Mouse (Mus musculus) urinary bladder, postnatal 14 days (tissue): ENCODE measurements at regions not wholly inside any gene's neighbourhood (a gene's known extent, or its start where the extent isn't known, plus 50 kb on each side); places are given as distances from the start of the nearest gene placed in this dataset.

Source experiments
- DNase-seq: peaks from one replicate; pipeline ENCODE4 v3.0.0; 2021; ENCODE audit warnings: low spot score

DNA sequence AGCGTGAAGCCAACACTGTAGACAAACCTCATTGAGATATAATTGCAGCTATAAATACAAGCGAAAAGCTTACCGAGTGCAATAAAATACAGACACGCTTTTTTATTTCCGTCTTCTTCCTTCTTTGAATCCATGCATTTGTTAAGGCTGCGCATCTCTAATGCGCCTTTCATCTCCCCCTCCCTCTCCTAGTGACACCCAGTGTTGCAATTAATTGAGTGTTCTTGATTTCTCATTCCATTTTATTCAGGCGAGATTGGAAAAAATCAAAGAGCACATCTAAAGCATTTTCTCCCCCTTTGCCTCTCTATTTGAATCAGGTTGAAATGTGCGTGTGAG lies 293.2 kb upstream of the Tle4 start:
- DNase-seq, result no peak

DNA sequence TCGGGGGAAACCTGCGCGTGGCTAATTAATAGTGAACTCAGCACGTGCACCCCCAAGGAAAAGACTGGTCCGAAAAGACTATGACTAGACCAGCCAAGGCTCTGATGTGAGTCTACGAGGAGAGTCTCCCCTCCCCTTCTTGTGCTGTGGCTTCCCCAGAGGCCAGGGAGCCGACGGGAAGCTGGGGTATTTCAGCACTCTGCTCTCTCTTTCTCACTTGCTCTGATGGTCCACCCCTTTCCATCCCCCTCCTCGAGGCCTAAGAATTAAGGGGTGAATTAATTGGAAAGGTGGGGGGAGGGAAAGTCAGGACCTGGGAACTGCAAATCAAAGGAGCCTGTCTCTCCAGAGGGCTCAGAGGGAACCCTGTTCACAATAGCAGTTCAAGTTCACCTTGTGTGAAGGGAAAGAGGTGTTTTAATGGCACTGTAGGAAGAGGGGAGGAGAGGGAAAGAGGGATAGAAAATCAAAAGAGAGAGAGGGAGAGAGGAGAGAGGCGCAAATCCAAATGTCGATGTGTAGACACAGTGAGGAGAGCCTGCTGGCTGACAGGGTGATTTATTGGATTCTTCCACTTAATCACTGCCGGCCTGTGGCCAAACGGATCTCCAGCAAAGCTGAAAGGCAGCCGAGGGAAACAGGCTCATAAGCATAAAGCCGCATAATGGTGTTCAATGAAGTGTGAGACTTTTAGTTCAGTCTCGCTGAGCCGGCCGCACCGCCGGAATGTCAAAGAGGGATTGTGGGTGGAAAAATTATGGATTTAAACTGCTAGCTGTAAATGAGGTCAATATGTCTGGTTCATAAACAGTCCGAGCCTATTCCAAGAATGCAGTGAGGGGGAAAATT lies 292.6 kb upstream of the Tle4 start:
- peak; percentile 43 for DNase-seq

- no peak for DNase-seq
Measured at GRCm38 (mm10) chr19:14889794-14890193, 291.9 kb upstream of the Tle4 start.

DNA sequence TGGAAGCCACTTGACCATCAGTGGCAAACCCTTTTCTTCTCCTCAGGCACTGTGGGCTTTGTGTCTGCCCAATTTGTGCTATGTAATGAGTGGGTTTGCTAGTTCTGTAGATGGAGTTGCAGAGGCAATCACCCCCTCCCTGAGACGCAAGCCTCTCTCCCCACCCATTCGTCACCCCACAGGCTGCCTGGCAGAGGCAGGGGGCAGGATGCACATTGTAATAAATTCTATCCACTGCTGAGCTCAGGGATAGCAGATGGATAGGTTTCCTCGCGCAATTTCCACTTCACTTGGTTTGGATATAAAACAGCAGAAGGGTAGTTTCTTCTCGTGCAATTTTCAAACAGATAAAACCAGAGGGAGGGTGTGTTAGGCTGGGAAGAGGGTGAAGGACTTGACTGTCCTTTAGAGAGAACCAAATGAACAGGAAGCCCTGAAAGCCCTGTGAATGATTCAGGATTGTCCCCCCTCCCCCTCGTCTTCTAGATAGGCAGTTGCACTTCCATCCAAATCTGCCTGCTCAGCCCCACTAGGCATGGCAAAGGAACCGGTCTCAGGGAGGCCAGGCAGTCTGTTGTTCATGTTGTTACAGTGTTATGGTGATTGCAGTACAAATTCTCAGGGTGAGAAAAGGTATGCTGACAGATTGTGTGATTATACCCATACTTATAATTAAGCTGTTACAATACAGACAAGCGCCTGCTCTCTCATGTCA lies 286.0 kb upstream of the Tle4 start:
- DNase-seq, result no peak

GRCm38 (mm10) chr19:14880818-14881217 lies 283.0 kb upstream of the Tle4 start:
- DNase-seq, result no peak

GRCm38 (mm10) chr19:14873986-14874385 lies 276.1 kb upstream of the Tle4 start:
- DNase-seq, result no peak

DNA sequence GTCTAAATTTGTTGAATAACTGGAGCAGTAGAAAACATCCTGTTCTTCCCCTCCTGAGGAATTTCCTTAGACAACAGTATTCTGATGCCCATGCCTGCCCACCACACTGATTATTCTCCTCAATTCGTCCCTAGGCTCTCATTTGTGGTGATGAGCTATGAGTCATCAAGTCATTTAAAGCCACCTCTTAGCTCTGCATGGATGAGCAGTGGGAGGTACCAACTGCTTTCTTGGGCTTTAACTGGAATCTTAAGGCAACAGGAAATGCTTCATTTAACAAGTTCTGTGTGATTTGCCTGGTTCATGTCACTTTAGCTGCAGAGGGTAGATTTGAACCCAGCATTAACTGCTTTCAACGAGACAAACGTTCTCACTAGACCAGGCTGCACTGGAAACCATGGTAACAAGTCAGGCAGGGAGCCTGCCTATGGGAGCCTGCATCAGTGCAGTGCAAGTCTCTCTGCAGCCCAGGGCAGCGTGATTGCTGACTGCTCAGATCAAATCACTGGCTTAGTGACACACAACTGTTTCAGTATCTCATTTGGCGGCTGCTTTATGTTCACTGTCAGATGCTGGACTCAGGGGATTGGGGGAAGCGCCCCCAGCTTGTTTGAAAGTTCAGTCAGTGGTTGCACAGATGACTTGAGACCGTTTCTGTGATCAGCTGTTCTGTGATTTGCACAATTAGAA lies 273.5 kb upstream of the Tle4 start:
- DNase-seq, result no peak

DNA sequence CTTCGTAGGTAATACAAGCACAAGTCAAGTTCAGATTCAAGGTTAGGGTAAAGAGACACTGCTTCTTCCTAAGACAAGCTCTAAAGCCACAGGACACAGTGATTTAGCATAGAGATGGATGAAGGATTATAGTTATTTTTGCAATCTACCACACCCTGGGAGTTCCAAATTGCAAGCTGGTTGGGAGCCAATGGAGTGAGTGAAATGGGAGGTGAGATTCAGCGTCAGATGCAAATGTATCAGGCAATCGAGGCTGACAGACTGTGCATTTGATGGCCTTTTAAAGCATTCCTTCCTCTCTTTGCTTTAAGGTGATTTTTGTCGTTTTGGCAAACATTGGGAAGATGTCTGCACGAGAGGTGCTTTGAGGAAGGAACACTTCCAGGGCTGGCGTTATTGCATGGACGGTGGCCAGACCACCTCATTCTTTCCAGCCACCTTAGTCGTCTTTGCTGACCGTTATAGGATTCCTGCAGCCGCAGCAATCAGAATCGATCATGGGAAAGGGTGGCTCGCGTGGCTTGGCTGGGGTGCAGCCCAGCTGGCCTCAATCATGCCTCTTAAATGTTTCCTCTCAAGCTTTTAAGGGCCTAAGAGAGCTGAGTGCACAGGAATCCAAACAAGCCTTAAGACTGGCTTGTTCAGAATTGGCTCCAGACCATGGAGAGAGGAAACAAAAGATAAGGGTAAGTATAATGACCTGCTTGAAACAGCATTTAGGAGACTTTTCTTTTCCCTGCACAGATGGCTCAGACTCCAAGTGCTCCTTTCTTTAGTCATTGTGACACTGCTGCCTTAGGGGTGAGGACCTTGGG lies 265.0 kb upstream of the Tle4 start:
- DNase-seq, result peak; percentile 28

- no peak for DNase-seq
Measured at GRCm38 (mm10) chr19:14855036-14855435, 257.2 kb upstream of the Tle4 start.

DNA sequence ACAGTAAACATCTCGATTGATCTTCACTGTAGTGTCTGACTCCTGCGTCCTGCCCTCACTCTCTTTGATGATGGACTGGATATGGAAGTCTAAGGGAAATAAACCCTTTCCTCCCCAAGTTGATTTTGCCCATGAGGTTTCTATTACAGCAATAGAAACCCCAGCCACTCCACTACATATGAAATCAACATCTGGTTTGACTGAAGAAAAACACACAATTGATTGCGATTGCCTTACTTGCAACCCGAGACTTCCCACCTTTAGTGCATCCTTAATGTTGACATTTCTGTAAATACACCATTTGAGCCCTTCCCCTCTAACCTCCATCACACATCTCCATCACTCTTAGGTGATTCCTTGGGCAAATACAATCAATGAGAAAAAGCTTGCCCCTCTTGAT lies 255.6 kb upstream of the Tle4 start:
- no peak for DNase-seq

DNA sequence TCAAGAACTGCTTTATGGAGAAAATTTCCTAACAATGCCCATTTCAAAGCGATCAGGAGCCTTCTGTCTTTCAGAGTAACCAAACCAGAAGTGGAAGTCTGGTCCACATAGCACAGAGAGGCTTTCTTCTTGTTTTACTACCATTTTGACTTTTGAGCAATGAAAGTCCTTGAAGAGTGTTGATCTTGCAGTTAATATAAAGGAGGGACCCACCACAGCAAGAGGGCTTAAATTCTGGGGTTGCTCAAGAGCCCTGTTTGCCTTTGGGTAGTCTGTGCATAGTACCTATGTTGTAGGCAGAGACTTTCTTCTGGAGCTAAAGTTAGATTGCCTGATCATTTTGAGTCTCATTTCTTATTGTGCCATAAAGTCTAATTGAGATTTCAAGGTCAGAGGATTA lies 251.7 kb upstream of the Tle4 start:
- no peak for DNase-seq

GRCm38 (mm10) chr19:14847120-14847519 lies 249.3 kb upstream of the Tle4 start:
- no peak for DNase-seq

GRCm38 (mm10) chr19:14835629-14836028 lies 237.8 kb upstream of the Tle4 start:
- DNase-seq, result no peak

GRCm38 (mm10) chr19:14816354-14816753 lies 218.5 kb upstream of the Tle4 start:
- no peak for DNase-seq

- no peak for DNase-seq
Measured at GRCm38 (mm10) chr19:14806787-14807186, 208.9 kb upstream of the Tle4 start.

DNA sequence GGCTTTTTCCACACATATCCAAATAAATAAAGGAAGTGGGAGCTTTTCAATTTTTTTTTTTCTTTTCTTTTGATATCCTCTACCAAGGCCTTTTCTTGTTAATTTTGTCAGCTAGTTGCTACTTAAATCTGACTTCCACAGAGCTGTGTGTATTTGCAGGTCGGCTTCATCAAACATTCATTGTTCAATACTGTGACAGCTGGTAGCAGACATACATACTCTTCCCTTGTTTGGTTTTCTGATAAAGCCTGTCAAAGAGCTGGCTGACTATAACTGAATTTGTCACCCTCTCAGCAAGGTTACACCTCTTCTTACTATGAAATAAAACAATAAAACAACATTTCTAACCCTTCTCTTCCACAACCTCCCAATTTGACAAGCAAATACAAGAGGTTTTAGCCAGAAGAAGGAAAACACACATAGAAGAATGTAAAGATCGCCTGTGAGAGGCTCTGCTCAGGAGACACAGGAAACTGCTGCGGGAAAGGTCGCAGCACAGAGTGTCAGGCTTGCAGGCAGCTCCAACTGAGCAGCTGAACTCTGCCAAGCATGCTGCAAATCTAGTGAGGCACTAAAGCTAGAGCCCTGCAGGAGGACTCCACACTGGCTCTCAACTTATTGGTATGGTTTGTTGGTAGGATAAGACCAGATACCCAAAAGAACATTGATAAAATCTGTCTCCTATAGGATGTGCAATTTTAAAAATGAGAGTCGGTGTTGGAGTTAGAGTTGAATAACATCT lies 205.2 kb upstream of the Tle4 start:
- no peak for DNase-seq

DNA sequence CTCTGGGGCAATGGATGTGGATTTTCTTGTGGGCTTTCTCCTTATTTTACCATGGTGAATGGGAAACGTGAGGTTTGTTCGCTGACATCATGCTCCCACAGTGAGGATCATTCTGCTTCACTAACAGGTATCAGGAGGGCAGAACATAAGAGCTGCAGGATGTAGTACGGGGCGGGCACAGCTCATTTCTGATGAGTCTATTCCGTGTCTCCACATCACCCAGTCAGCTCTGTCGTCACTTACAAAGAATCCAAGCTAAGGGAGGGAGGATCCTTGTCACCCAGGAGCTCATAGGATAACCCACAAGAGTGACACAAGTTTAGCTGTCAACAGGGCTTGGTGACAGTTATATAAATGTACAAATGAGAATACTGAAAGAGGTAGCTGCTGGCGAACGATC lies 203.8 kb upstream of the Tle4 start:
- DNase-seq, result no peak

GRCm38 (mm10) chr19:14799002-14799401 lies 201.2 kb upstream of the Tle4 start:
- no peak for DNase-seq

- DNase-seq, result no peak
Measured at GRCm38 (mm10) chr19:14798417-14798816, 200.6 kb upstream of the Tle4 start.

DNA sequence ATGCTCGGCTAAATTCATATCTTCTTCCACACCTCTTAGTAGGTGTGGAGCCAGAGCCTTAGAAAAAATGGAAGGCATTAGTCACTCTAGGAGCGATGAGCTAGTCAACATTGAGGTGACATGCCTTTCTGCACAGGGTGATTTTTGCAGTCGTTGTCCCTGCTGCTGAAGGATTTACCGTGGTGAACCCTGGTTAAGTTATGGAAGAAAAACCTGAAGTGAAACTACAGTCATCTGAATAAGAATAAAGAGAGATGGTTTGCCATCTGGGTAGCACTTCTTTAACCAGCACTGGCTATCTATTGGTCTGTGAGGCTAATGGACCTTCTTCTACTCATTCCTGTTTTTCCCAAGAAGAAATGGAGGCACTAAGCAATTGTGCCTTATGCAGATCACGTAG lies 198.1 kb upstream of the Tle4 start:
- no peak for DNase-seq

DNA sequence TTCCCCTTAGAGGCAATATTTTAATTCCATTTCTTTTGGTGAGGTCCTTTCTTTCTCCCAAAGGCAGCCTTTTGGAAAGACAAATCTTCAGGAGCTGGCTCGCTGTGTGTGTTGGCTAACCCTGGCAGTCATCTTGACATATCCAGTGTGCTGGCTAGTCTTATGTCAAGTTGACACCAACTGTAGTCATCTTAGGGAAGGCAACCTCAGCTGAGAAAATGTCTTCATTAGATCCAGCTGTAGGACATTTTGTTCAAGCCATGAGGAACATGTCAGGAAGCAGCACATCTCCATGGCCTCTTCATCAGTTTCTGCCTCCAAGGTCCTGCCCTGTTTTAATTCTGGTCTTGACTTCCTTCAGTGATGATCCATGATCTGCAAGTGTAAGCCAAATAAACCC lies 192.1 kb upstream of the Tle4 start:
- DNase-seq, result no peak

DNA sequence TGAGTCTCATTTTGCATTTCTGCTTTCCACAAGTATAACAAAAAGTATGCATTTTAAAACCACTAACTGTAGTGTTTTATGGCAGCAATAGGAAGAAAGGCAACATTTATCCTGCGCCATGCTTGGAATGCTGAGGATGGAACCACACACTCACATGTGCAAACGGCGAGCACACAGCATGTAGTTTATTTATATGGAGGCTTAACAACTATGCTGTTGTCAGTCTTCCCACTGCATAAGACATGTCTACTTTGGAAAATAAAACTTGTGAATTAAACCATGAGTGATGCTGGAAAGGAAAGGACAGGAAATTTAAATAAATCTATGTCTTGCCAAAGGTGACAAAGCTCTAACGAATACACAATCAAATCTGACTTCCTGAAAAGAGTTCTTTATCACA lies 190.8 kb upstream of the Tle4 start:
- no peak for DNase-seq
